Mouse (Mus musculus) yolk sac, embryonic 10.5 days (tissue): ENCODE data around the gene Brd3.
"Not testable (repeated sequence)": the region's sequence is repeated elsewhere in the genome, so short reads cannot be mapped to it uniquely, and the experiment has no call there.

Experiments
- DNase-seq: peaks from one replicate; pipeline ENCODE4 v3.0.0-alpha.2; 2017; ENCODE audit warnings: low spot score

The Brd3 gene

DNA sequence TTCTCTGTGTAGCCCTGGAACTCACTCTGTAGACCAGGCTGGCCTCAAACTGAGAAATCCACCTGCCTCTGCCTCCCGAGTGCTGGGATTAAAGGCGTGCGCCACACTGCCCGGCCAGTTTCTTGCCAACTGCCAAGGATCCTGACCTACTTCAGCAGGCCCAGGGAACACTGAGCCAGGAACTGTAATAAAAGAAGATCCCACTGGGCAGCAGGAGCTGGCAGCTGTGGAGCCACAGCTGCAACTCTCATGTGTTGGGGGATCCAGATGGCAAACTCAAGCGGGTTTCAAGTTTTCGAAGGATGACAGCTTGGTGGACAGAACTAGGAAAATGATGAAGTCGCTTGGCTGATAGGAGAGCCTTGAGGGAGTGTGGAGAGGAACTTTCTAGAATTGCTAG, 3.2 kb upstream of the Brd3 start:
- no peak for DNase-seq

DNA sequence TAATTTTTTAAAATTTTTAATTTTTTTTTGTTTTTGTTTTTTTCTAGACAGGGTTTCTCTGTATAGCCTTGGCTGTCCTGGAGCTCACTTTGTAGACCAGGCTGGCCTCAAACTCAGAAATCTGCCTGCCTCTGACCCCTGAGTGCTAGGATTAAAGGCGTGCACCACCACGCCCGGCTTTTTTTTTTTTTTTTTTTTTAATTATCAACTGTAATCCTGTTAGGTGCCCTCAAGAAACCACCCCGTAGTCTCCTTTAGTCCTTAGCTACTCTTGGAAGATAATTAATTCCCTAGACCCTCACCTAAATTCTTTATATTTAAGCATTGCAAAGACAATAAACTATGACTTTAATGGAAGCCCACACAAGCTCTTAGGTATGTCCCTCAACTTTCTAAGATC, 804 bp downstream of the Brd3 start:
- DNase-seq, result not testable (repeated sequence)

DNA sequence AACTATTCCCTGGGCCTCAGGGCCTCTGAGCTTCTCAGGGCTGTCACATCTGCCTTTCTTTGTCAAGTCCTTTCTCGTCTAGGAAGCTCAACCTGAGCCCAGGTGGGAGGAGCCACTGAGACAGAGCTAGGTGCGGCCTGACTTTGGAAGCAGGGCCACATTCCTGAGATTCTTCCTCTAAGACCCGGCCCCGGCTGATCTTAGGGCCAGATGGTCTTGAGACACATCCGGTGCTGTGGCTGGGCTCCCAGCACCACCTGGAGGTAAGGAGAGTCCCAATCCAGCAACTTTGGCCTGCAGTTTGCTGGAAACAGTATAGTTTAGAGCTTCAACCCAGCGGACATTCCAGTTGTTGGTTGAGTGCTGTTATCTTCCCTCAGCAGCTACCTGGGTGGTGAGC, 1.9 kb downstream of the Brd3 start:
- peak; percentile 90 for DNase-seq

DNA sequence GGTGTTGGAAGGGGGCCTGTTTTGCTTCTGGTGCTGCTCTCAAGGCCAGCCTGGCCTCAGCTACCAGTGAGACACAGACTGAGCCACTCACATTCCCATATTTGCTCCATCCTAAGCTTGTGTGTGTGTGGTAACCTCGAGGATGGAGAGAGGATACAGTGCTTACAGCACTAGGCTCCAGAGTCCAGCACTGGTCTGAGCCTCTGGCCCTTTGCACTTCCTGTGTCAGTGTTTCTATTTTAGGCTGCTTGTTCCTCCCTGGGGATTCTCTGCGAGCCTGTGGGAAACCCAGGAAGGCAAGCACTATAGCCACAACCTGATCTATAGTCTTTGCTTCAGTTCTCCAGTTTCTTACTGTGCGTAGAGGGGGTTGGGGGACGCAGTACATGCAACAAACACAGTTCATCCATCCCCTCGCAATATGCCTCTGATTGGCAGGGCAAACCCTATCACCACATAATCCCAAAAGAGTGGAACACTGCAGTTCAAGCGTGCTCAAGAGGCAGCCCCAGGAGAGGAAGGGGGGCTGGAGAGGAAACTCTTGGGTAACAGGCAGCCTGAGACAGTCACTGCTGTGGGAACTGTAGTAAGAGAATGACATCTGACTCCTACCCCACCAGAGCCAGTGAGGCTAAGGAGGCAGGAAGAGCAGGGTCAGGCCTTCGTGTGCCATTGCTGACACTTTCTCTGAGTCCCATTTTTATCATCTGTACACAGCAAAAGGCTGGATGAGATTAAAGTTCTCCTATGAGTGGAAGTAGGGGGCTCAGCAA, 3.2 kb downstream of the Brd3 start:
- peak; percentile 33 for DNase-seq

DNA sequence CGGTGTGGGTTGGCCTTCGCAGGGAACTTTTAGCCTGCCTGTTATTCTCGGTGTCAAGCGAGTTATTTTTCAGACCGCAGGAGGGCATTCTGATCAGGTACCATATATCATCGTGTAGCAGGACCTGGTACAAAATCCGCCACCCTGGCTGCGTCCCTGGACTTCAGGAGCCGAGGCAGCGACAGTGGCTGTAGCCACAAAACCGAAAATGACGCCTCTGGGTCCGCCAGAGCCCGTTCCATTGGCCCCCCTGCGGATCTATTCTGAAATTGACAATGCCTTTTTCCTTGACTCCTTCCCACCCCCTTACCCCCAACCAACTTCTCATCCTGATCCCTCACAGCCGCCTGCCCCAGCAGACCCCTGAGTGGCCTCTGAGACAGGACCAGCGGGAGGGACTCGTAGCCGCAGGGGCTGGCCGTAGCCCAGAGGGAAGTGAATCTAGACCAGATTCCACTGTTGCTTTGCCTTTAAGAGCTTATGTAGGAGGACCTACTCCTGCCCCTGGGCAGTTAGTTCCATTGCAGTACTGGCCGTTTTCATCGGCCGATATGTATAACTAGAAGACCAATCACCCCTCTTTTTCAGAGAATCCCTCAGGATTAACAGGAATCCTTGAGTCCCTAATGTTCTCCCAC, 11.0 kb downstream of the Brd3 start:
- no peak for DNase-seq

DNA sequence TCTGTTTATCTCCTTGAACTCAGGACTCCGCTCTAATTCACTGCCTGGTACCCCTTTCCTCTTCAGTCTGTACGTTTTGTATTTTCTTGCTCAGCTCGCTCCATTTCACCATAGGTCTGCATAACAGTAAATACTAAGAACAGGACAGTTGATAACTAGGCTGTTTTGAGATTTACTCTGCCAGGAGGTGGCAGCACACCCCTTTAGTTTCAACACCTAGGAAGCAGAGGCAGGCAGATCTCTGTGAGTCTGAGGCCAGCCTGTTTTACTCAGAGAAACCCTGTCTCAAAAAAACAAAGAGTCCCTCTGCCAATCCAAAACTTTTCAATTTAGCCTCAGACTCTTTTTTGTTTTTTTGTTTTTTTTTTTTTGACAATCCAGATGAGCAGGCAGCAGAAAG, 13.5 kb downstream of the Brd3 start:
- no peak for DNase-seq

DNA sequence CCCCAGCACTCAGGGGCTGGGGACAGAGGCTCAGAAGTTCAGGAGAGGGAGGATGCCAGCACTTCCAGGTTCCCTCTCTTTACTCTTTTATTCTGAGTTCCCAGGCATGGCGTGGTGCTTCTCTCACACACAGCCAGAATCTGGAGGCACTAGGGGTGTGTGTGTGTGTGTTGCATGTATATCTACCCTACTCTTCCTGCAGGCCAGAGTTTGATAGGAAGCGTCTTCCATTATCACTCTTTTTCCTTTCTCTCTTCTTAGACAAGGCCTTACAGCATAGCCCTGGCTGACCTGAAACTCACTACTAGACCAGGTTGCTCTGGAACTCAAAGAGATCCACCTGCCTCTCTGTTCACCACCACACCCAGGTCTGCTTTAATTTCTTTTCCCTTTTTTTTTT, 16.5 kb downstream of the Brd3 start:
- no peak for DNase-seq

DNA sequence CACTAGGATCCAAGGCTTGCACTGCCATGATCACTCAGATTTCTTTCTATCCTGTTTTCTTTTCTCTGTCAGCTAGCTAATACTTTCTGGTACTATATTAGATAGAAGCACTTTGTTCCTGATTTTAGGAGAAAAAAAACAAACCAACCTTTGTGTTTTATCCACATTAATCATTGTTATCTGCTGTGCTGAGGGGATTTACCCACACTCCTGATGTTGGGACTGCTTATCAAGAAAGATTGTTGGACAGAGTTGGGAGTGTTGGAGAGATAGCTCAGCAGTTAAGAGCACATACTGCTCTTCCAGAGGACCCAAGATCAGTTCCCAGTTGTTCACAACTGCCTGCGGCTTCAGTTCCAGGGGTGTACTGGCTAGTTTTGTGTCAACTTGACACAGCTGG, 19.1 kb downstream of the Brd3 start:
- DNase-seq, result no peak

DNA sequence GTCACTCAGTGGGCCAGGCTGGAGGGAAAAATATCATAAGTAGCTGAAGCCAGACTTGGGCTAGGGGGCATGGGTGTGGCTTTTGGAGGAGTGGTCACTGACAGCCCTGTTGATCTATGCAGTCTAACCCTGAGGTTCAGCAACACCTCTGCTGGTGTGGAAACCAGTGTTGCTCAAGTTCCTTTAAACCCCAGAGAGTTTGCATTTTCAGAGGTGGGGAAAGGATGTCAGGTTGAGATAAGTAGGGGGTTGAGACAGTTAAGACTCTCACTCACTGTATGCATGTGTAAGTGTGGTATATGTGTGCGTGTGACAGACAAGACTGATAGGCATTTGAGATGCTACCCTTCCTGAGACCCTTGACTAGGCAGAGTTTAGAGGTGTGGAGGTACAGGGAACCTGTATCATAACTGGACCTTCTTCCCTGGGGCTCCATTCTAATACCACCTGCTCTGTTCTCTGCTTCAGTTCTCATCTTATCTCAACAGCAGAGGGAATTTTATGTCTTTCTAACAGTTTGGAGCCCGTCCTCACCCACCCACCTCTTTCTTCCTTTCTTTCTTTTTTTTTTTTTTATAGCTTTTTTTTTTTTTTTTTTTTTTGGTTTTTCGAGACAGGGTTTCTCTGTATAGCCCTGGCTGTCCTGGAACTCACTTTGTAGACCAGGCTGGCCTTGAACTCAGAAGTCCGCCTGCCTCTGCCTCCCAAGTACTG, 20.0 kb downstream of the Brd3 start:
- DNase-seq, result no peak

DNA sequence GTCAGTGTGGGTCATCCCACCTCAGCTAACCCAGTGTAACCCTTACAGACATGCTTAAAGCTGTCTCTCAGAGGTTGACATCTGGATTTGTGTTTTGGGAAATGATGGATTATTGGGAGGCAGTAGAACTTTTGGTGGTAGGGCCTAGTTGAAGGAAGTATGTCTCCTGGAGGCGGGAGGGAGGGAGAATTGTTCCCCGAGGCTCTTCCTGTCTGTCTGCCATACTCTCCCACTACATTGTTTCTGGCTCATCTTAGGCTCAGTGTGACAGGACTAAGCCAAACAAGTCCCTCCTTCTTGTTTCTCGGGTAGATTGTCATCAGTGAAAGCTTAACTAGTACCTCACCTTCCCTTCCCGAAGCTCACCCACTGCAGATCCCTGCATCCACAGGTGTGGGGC, 20.7 kb downstream of the Brd3 start:
- DNase-seq, result no peak

DNA sequence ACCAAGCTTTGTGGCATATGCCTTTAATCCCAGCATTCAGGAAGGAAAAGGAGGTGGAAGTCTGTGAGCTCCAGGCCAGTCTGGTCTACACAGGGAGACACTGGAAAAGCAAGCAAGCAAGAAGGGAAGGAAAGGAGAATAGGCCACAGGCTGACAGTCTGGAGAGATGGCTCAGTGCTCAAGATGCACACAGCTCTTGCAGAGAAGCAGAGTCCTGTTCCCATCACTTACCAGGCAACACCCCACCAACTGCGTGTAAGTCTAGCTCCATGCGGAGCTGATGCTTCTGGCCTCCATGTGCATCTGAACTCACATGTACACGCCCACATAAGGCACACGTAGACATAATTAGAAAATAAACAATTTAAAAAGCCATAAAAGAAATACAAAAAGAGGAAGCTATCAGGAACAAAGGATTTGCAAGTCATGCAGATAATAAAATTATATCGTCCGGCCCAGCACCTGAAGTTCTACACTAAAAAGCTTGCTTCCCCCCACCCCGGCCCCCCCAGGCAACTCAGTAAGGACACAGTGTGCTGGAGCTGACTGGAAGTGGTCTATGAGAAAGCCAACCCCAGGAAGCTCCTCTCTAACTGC, 25.1 kb downstream of the Brd3 start:
- DNase-seq, result no peak

DNA sequence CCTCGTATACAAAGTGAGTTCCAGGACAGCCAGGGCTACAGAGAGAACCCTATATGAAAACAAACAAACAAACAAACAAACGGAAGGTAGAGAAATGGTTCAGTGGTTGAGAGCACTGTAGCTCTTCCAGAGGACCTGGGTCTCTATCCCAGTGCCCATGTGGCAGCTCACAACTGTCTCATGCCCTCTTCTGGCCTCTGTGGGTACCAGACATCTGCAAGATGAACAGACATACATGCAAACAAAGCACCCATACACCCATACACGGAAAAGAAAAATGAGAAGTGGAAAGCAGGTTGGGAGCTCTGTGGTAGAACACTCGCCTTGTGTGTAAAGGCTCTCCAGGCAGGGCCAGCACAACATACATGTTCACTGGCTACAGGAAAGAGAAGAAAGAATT, 27.1 kb downstream of the Brd3 start:
- no peak for DNase-seq

DNA sequence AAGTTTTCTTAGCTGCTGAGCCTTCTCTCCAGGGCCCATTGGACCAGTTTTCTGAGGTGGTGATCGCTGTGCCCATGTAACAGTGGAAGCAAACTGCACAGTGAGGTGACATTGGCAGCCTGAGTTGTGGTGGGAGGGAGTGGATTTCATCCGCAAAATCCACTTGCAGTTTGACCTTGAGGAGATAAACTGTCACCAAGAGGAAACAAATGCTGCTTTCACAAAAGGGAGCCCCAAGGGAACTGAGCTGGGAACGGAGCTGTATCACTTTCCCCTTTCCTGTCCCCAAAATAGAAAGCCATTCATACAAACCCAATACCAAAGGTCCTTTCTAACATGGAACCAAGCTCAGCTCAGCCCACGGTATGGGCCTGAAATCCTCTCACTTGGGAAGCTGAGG, 27.6 kb downstream of the Brd3 start:
- DNase-seq, result no peak

DNA sequence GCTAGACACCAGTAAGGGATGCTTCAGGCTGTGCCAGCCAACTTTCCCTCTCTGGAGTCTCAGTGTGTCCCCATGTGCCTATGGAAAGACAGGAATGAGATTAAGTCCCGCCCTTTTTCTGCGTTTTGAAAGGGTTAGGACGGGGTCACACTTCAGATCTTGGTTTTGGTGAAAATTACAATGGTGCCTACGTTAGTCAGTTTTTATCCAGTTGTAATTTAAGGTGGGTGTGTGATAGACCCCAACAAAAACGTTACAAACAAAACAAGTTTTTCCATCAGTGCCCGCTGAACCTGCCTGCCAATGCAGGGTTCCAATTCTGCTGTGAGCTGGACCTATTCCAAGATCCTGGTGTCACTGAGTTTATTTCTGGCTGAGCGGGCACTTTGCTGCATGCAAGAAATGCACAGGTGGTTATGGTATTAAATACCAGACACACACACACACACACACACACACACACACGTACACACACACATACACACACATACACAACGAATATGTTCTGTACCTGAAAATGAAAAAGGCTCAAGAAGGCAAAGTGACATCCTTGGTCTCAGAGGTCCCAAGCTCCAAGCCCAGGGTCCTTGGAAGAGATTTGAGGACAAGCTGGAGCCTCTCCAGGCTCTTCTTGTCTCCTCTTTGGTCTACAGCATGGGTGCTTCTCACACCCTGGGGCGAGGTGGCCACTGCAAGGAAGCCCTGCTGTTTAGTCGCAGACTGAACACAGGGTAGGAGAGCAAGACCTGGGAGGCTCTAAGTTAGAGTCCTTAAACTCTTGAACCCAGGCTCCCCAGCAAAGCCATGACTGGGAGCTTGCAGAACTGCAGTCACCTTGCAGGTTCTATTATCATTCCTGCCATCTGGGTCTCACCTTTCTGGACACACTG, 30.9 kb downstream of the Brd3 start:
- no peak for DNase-seq

DNA sequence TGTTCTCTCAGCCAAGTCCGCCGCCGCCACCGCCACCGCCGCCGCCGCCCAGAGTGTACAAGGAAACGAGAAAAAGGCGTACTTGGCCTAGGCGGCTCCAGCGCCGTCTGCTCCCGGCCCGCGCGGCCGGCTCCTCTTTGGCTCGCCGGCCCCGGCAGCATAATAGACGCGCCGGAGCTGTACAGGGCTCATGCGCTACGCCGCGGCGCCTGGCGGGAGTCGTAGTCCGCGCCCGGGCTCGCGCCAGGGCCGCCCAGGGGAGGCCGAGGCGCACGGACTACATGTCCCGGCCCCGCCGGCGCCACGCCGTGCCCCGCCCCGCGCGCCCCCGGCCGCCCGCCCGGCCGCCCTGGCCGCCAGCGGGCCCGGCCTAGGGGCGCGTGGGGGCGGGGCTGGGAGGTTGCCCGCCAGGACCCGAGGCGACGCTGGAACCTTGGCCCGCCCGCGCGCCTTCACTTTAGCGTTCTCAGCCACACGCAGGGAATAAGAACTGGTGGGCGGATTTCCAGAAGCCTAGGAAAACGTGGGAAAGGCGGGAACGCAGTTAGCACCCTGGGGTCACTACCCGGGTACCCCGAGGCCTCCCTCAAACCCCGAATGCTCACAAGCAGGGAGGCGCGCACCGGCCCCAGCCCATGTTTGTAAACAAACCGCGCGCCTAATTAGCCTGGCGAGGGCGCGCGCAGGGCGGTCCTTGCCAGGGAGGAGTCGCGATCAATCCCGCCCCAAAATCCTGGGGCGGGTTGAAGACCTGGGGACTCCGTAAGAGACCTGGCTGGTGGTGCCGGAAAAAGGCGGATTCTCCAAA, 31.8 kb downstream of the Brd3 start:
- DNase-seq, result peak; percentile 90

DNA sequence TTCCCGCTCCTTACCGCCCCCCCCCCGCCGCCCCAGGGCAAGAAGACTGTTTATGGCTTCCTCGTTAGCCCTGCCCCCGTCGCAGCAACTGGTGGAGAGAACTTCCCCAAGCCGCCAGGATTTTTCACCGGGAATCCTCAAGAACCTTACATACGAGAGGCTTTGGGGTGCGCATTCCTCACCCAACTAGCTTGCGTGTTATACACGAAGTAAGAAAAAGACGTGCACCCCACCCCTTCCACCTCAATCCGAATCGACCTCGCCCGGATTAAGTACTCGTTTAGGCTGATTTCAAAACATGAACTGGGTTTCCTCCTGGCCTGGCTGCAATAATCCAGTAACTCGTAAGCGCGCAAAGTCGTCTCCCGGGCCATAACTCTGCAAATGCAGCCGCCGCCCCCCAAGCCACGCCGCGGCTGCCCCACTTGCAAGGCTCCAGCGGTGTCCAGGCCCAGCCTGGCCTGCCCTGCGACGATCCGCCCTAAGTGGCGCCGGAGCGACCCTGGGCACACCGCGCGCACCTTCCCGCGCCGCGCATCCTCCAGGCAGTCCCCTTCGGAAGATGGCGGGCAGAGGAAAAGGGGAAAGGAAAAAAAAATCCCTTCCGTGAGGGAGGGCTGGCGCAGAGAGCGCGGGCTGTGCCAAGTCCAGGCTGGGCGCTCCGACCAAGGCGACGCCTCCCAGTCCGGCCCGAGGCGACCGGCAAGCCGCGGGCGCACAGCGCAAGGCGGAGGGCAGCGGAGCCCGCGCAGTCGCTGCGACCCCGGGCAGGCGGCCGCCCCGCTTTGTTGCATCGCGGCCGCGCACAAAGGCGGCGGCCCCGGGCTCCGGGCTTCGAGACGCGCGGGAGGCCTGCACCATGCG, 32.6 kb downstream of the Brd3 start:
- DNase-seq, result peak; percentile 52

DNA sequence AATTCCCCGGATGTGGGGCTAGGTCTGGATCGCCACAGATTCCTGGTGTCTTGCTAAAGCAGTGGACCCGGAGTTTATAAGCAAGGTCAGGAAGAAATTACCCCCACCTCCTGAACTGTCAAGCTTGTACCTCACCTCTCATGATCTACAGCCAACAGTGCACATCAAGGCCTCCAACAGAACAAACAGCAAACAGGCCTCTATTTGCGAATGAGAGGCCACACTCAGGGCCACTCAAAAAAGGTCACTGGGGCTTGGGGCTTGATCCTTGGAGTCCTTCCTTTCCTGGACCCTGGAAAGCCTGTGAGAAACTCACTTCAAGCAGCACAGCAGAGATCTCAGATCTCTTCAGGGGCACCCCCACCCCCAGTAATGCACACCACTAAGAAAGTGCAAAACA, 33.6 kb downstream of the Brd3 start:
- no peak for DNase-seq

DNA sequence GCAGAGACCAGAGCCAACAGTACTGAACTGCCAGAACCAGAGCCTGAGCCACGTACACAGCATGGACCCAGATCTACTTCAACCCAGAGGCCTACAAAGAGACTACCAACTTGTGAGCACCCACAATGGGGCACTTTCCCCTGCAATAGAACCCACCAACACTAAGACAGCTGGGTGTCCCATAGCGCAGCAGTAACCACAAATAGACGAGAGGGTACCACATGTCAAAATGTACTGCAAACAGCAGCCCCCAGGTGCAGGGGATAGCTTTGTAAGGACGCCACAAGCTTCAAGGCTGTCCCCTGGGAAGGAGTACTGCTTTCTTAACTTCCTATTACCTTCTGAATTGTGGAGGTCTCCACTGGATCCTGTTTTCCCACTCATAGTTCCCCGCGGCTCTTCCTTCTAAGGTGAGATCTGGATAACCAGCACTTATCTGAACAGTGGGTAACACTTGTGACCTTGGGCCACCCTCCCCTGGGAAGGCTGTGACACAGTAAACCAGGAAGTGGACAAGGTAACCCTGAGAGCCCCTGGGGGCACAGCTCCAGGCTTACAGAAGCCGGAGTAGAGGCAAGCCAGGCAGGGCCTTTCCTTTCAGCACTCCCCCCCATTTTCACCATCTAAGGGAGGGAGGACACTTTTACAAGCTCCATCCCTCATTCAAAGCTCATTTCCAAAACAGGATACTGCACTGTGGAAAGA, 34.2 kb downstream of the Brd3 start:
- DNase-seq, result no peak

DNA sequence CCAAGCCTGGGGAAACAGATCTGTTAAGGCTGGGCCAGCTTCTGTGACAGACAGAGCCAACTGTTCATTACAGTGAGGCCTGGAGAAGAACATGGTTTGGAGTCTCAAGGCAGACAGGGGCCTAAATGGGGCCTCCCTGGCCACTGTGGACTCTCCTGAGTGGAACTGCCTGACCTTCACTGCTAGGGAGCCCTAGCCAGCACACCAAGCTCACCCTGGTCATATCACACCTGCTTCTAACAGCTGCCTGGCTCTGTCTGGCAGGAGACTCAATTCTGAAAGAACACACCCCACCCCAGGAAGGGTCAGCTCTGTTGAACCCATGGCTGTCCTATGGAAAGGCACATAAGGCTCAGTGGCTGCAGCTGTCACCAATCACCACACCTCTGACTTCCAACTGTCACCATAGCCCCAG, 36.3 kb downstream of the Brd3 start:
- DNase-seq, result no peak
